Mouse (Mus musculus): ENCODE data around the gene Cacng6.

GRCm38 (mm10) chr7:3447026-3447425 lies 23.0 kb downstream of the Cacng6 start:
- no peak for TF ChIP-seq REST (IDR thresholded peaks at IDR 0.05; ENCODE audit: insufficient read depth, insufficient read length)
- no peak for TF ChIP-seq POLR2AphosphoS2 (IDR thresholded peaks at IDR 0.05; ENCODE audit: insufficient read length, low read depth)
- no peak for TF ChIP-seq POLR2A (IDR thresholded peaks at IDR 0.05; ENCODE audit: insufficient read length, low read depth)
- no peak for TF ChIP-seq USF1 (IDR thresholded peaks at IDR 0.05; ENCODE audit: low read depth)
- TF ChIP-seq MYOD1 (IDR thresholded peaks at IDR 0.05; ENCODE audit: control insufficient read depth in 1 of 3, insufficient read length in 2 of 3, low read depth in 2 of 3): no peak
- no peak for TF ChIP-seq MAX (IDR thresholded peaks at IDR 0.05; ENCODE audit: low read depth)
- TF ChIP-seq TCF12 (IDR thresholded peaks at IDR 0.05; ENCODE audit: insufficient read depth, poor library complexity, severe bottlenecking): no peak
- TF ChIP-seq CEBPB (IDR thresholded peaks at IDR 0.05; ENCODE audit: insufficient read depth, poor library complexity, severe bottlenecking): no peak
- TF ChIP-seq E2F4 (IDR thresholded peaks at IDR 0.05; ENCODE audit: insufficient read depth): no peak
- no peak for TF ChIP-seq MYOG (IDR thresholded peaks at IDR 0.05; ENCODE audit: control insufficient read depth in 1 of 3, insufficient read depth in 1 of 3, insufficient read length in 2 of 3, low read depth in 2 of 3)
- TF ChIP-seq TCF3 (IDR thresholded peaks at IDR 0.05; ENCODE audit: insufficient read length, low read depth): no peak
- TF ChIP-seq SRF (IDR thresholded peaks at IDR 0.05; ENCODE audit: control insufficient read depth, insufficient read length, low read depth): no peak

All from myocyte (in vitro differentiated cells).